21 mouse cellular contexts compared by ENCODE assay signal in genomic region chr10:40950176-40950575, GRCm38 (mm10).
DNase-seq lines count a peak whose midpoint lies in the region; ATAC-seq and TF ChIP-seq lines count a peak whose summit lies in the region.
"Had no signal": no experiment of that assay in that cellular context is flagged by ENCODE, and none has a peak within 500 bp of the region (broad histone marks: within the 10 kb centered on the region; RNA-seq: fewer than 3 reads in every experiment).

No protein-coding gene starts in this region.

- H3K4me2 ChIP-seq in kidney, postnatal 0 days (ENCODE audit: low read length): no peak overlapping the region
- H3K4me2 ChIP-seq: embryonic facial prominence, embryonic 13.5 days; forebrain, embryonic 12.5 days; forebrain, embryonic 15.5 days; heart, embryonic 11.5 days; hindbrain, embryonic 12.5 days; hindbrain, embryonic 15.5 days had no signal

- H3K4me3 ChIP-seq in kidney, postnatal 0 days (replicated peaks; ENCODE audit: low read depth, low read length): no peak overlapping the region
- H3K4me3 ChIP-seq: embryonic facial prominence, embryonic 13.5 days; forebrain, embryonic 12.5 days; forebrain, embryonic 15.5 days; hindbrain, embryonic 12.5 days; hindbrain, embryonic 15.5 days had no signal

- no peak for TF ChIP-seq CTCF in kidney, postnatal 0 days (IDR thresholded peaks at IDR 0.05; ENCODE audit: low read depth)

- DNase-seq in kidney, postnatal 0 days (ENCODE audit: low spot score): peak; percentile 61
- DNase-seq in kidney, adult 8-10 months: no peak
- DNase-seq in kidney, postnatal 4 days: peak; percentile 49 to 63
- DNase-seq in kidney, adult 11 months: no peak
- DNase-seq in adipocyte (ENCODE audit: low spot score) (peak; percentile 12), MN1 (ENCODE audit: low spot score) (no peak)
- DNase-seq in fat pad, adult 2 months (ENCODE audit: extremely low read depth, low read depth, low spot score): peak; percentile 21
- DNase-seq: adrenal gland, postnatal 10 days; adrenal gland, postnatal 36 days; cerebellum, adult 18-20 months; cerebellum, adult 9-10 months; cerebellum, postnatal 14 days; gastrocnemius, postnatal 25 days had no signal

- H3K27me3 ChIP-seq in kidney, postnatal 0 days (ENCODE audit: insufficient read depth, low read length): no peaks in the 10 kb centered on the region
- H3K27me3 ChIP-seq: embryonic facial prominence, embryonic 13.5 days; forebrain, embryonic 12.5 days; forebrain, embryonic 15.5 days; hindbrain, embryonic 12.5 days; hindbrain, embryonic 15.5 days had no signal

- no peaks in the 10 kb centered on the region for H3K9me3 ChIP-seq in kidney, postnatal 0 days (replicated peaks; ENCODE audit: low read length)
- H3K9me3 ChIP-seq: embryonic facial prominence, embryonic 13.5 days; forebrain, embryonic 12.5 days; forebrain, embryonic 15.5 days; hindbrain, embryonic 12.5 days; hindbrain, embryonic 15.5 days had no signal

- H3K4me1 ChIP-seq in kidney, postnatal 0 days (replicated peaks; ENCODE audit: insufficient read depth, low read length): no peaks in the 10 kb centered on the region
- H3K4me1 ChIP-seq: embryonic facial prominence, embryonic 13.5 days; hindbrain, embryonic 12.5 days; hindbrain, embryonic 15.5 days had no signal

- no peak for ATAC-seq in kidney, postnatal 0 days (replicated peaks; ENCODE audit: low FRiP score, low read depth)
- ATAC-seq: activated CD4-positive, CD25-positive, alpha-beta regulatory T cell, adult 4 months; CD4-positive, CD25-positive, alpha-beta regulatory T cell, adult 4 months; forebrain, embryonic 15.5 days had no signal

- no peak overlapping the region for H3K9ac ChIP-seq in kidney, postnatal 0 days (ENCODE audit: low read depth, low read length)
- H3K9ac ChIP-seq: embryonic facial prominence, embryonic 13.5 days; forebrain, embryonic 12.5 days; forebrain, embryonic 15.5 days; hindbrain, embryonic 12.5 days; hindbrain, embryonic 15.5 days had no signal

- no peaks in the 10 kb centered on the region for H3K36me3 ChIP-seq in kidney, postnatal 0 days (ENCODE audit: insufficient read depth, low read length)
- H3K36me3 ChIP-seq: embryonic facial prominence, embryonic 13.5 days had no signal

- 47% methylated on average over 3 of the region's 3 CpGs for WGBS in kidney, postnatal 0 days

- H3K27ac ChIP-seq in kidney, postnatal 0 days: no peak overlapping the region
- H3K27ac ChIP-seq: embryonic facial prominence, embryonic 13.5 days; forebrain, embryonic 12.5 days; forebrain, embryonic 15.5 days; hindbrain, embryonic 12.5 days; hindbrain, embryonic 15.5 days had no signal

Comparison
In these comparisons a context has a peak if more than half of its experiments do, and no peak if none do; other contexts are left out.
1. DNase-seq: peak in kidney, postnatal 0 days (single experiment), kidney, postnatal 4 days (2 of 2), adipocyte (single experiment) and fat pad, adult 2 months (single experiment); none in kidney, adult 8-10 months (0 of 2), kidney, adult 11 months (single experiment) and MN1 (single experiment).